Mouse (Mus musculus): ENCODE measurements around the gene Xrcc4. TPM values are rescaled to one million over a fixed set of nuclear protein-coding genes. Genes with fewer than 3 reads are reported as not detected.
"Not testable (repeated sequence)": the region's sequence is repeated elsewhere in the genome, so short reads cannot be mapped to it uniquely, and the experiment has no call there.

The Xrcc4 gene
- 15.0 and 15.6 TPM in 2 replicates for polyA plus RNA-seq (2014; fragmentation: Nextera tagmentation; extraction: Ambion mirVana)

DNA sequence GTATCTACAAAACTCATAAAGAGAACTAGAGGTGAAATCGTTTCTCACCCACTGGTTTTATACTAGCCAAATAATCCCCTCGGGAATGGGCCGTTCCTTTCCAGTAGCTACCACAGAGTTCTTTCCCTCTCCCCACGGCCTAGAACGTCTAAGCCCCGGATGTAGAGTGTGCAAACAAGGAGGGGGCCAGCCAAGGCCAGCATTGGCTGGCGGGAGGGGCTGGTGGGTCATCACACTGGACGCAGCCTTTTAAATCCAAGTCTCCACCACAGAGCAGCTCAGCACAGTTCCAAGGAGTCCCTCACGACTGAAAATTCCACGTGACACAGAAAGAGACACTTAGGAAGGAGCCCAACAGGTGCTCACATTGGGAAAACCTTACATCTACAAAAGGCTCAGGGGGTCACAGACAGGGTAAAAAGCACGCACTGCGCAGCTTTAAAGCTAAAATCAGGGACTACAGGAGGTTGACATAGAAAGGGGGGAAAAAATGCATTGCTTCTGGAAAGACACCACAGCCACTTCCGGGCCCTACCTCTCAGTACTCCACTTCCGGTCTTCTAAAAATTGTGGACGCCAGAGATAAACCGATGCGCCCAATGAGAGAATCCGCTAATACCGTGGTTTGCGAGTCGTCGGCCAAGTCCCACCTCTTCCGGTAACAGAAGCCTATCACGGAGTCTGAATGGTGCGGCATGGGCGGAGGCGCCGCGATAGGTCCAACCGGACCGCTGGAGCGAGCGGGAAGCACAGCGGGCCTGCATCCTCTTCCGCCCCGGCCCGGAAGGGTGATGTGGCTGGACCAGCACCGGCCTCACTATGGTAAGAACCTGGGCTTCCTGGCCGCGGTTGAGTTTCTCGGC lies at the start of gene Xrcc4, which contains the start of gene Tmem167:
Gene Xrcc4 (minus strand): TSS at position 647 of the 863 bp plus-strand sequence.
Gene Tmem167 (plus strand): TSS at position 162 of the 863 bp plus-strand sequence.
- Histone ChIP-seq H3K27ac (replicated peaks; ENCODE audit: low read depth, low read length) (peak within 1 kb of the TSS; percentile 88), H3K36me3 (ENCODE audit: control insufficient read depth, insufficient read depth, low read length) (no peaks in the 10 kb centered on the region), H3K27me3 (ENCODE audit: control insufficient read depth, insufficient read depth, low read length) (no peaks in the 10 kb centered on the region), H3K4me3 (replicated peaks; ENCODE audit: low read depth, low read length) (peak within 1 kb of the TSS; percentile 97), H3K4me2 (ENCODE audit: low read length) (peak within 1 kb of the TSS; percentile 70), H3K4me1 (ENCODE audit: control insufficient read depth, insufficient read depth, low read length) (peaks cover 13% of the 10 kb centered on the region; the same call in 1 of the 2 replicates), H3K9me3 (ENCODE audit: control insufficient read depth, low read length) (no peaks in the 10 kb centered on the region), H3K9ac (replicated peaks; ENCODE audit: low read length) (peak within 1 kb of the TSS; percentile 93)
- ATAC-seq (ENCODE audit: low FRiP score, low TSS enrichment) (peak; percentile 100), DNase-seq (peak; percentile 98)
- WGBS = 2% methylated on average over 41 of the region's 41 CpGs

GRCm38 (mm10) chr13:90136156-90136910 lies 46.9 kb upstream of the Xrcc4 start:
- ATAC-seq (ENCODE audit: low FRiP score, low TSS enrichment) (no peak), DNase-seq (peak; percentile 51)
- WGBS = 75% methylated on average over 3 of the region's 3 CpGs
- no peaks in the 10 kb centered on the region for H3K9me3 ChIP-seq (ENCODE audit: control insufficient read depth, low read length)
- no peaks in the 10 kb centered on the region for H3K27me3 ChIP-seq (ENCODE audit: control insufficient read depth, insufficient read depth, low read length)
- H3K27ac ChIP-seq (replicated peaks; ENCODE audit: low read depth, low read length) = 0 out of 2 replicates have a peak overlapping the region, but pooled peaks have one; percentile 0
- H3K4me2 ChIP-seq (ENCODE audit: low read length) = no peak overlapping the region
- no peak overlapping the region for H3K4me3 ChIP-seq (replicated peaks; ENCODE audit: low read depth, low read length)
- no peaks in the 10 kb centered on the region for H3K36me3 ChIP-seq (ENCODE audit: control insufficient read depth, insufficient read depth, low read length)
- H3K4me1 ChIP-seq (ENCODE audit: control insufficient read depth, insufficient read depth, low read length) = no peaks in the 10 kb centered on the region
- no peak overlapping the region for H3K9ac ChIP-seq (replicated peaks; ENCODE audit: low read length)

GRCm38 (mm10) chr13:90111681-90112080 lies 22.3 kb upstream of the Xrcc4 start:
- DNase-seq (no peak), ATAC-seq (ENCODE audit: low FRiP score, low TSS enrichment) (no peak)
- Histone ChIP-seq H3K9me3 (ENCODE audit: control insufficient read depth, low read length) (no peaks in the 10 kb centered on the region), H3K4me1 (ENCODE audit: control insufficient read depth, insufficient read depth, low read length) (no peaks in the 10 kb centered on the region), H3K27me3 (ENCODE audit: control insufficient read depth, insufficient read depth, low read length) (no peaks in the 10 kb centered on the region), H3K27ac (replicated peaks; ENCODE audit: low read depth, low read length) (no peak overlapping the region), H3K36me3 (ENCODE audit: control insufficient read depth, insufficient read depth, low read length) (no peaks in the 10 kb centered on the region), H3K4me3 (replicated peaks; ENCODE audit: low read depth, low read length) (no peak overlapping the region), H3K9ac (replicated peaks; ENCODE audit: low read length) (no peak overlapping the region), H3K4me2 (ENCODE audit: low read length) (no peak overlapping the region)
- WGBS = 88% methylated on average over 1 of the region's 1 CpGs

DNA sequence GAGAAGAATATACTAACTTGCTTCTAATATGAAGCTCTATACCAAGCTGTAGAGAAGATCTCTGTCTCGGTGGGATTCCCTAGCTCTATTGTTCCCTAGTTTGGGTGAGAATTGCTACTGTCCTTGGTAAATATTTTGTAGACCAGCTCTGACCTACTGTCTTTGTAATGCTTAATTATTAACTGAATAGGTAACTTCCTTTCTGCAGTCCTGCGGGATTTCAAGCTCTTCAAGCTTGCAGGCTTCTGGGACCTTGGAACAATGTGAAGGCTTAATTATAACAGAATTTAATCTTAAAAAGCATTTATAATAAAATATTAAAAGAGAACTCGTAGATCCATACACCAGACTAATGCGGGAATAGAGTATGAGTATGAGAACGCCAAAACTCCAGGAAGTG lies 19.3 kb upstream of the Xrcc4 start:
- DNase-seq; H3K27ac ChIP-seq (replicated peaks; ENCODE audit: low read depth, low read length); H3K4me1 ChIP-seq (ENCODE audit: control insufficient read depth, insufficient read depth, low read length); H3K27me3 ChIP-seq (ENCODE audit: control insufficient read depth, insufficient read depth, low read length); H3K9me3 ChIP-seq (ENCODE audit: control insufficient read depth, low read length); ATAC-seq (ENCODE audit: low FRiP score, low TSS enrichment); H3K4me3 ChIP-seq (replicated peaks; ENCODE audit: low read depth, low read length); H3K4me2 ChIP-seq (ENCODE audit: low read length); H3K9ac ChIP-seq (replicated peaks; ENCODE audit: low read length): not testable (repeated sequence)
- 92% methylated on average over 5 of the region's 5 CpGs for WGBS
- peaks cover 23% of the 10 kb centered on the region for H3K36me3 ChIP-seq (ENCODE audit: control insufficient read depth, insufficient read depth, low read length)

GRCm38 (mm10) chr13:90106139-90106538 lies 16.7 kb upstream of the Xrcc4 start:
- no peak overlapping the region for H3K27ac ChIP-seq (replicated peaks; ENCODE audit: low read depth, low read length)
- H3K27me3 ChIP-seq (ENCODE audit: control insufficient read depth, insufficient read depth, low read length) = no peaks in the 10 kb centered on the region
- H3K4me1 ChIP-seq (ENCODE audit: control insufficient read depth, insufficient read depth, low read length) = no peaks in the 10 kb centered on the region
- no peak overlapping the region for H3K4me2 ChIP-seq (ENCODE audit: low read length)
- 97% methylated on average over 7 of the region's 7 CpGs for WGBS
- no peak overlapping the region for H3K4me3 ChIP-seq (replicated peaks; ENCODE audit: low read depth, low read length)
- no peak overlapping the region for H3K9ac ChIP-seq (replicated peaks; ENCODE audit: low read length)
- peaks cover 42% of the 10 kb centered on the region for H3K36me3 ChIP-seq (ENCODE audit: control insufficient read depth, insufficient read depth, low read length)
- ATAC-seq (ENCODE audit: low FRiP score, low TSS enrichment) (no peak), DNase-seq (no peak)
- no peaks in the 10 kb centered on the region for H3K9me3 ChIP-seq (ENCODE audit: control insufficient read depth, low read length)

DNA sequence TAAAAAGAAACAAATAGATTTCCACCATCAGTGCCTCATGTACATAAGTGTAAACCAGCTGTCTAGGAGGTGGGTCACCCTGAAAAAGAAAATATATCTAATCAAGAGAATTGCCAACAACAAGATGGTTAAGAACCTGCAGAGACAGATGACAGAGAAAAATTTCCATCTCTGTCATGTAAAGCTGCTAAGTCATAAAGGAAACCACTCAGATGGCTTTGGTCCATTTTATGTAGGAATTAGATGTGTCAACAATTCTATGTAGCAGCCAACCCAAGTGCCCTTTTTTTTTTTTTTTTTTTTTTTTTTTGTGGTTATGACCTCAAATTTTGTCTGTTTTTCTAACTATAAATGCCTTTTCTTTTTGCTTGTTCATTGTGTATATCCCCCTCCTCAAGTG lies 12.1 kb upstream of the Xrcc4 start:
- no peak for DNase-seq

GRCm38 (mm10) chr13:90089825-90090183 lies 396 bp upstream of the Xrcc4 start:
- Histone ChIP-seq H3K4me2 (ENCODE audit: low read length) (peak overlapping the region; percentile 70), H3K9me3 (ENCODE audit: control insufficient read depth, low read length) (no peaks in the 10 kb centered on the region), H3K9ac (replicated peaks; ENCODE audit: low read length) (peak overlapping the region; percentile 93), H3K4me1 (ENCODE audit: control insufficient read depth, insufficient read depth, low read length) (peaks cover 13% of the 10 kb centered on the region; the same call in 1 of the 2 replicates), H3K4me3 (replicated peaks; ENCODE audit: low read depth, low read length) (peak overlapping the region; percentile 97), H3K27ac (replicated peaks; ENCODE audit: low read depth, low read length) (peak overlapping the region; percentile 88), H3K27me3 (ENCODE audit: control insufficient read depth, insufficient read depth, low read length) (no peaks in the 10 kb centered on the region), H3K36me3 (ENCODE audit: control insufficient read depth, insufficient read depth, low read length) (no peaks in the 10 kb centered on the region)
- DNase-seq = no peak
- under 1% methylated on average over 27 of the region's 27 CpGs for whole genome bisulfite sequencing
- peak; percentile 71; the same call in 1 of the 2 replicates for ATAC-seq (ENCODE audit: low FRiP score, low TSS enrichment)

More for the DNA sequence above, 12.1 kb upstream of the Xrcc4 start:
- ATAC-seq (ENCODE audit: low FRiP score, low TSS enrichment) = no peak
- H3K4me3 ChIP-seq (replicated peaks; ENCODE audit: low read depth, low read length) = no peak overlapping the region
- peaks cover 44% of the 10 kb centered on the region for H3K36me3 ChIP-seq (ENCODE audit: control insufficient read depth, insufficient read depth, low read length)
- no peaks in the 10 kb centered on the region for H3K27me3 ChIP-seq (ENCODE audit: control insufficient read depth, insufficient read depth, low read length)
- H3K4me1 ChIP-seq (ENCODE audit: control insufficient read depth, insufficient read depth, low read length) = no peaks in the 10 kb centered on the region
- H3K4me2 ChIP-seq (ENCODE audit: low read length) = no peak overlapping the region
- H3K27ac ChIP-seq (replicated peaks; ENCODE audit: low read depth, low read length) = no peak overlapping the region
- H3K9ac ChIP-seq (replicated peaks; ENCODE audit: low read length) = no peak overlapping the region
- H3K9me3 ChIP-seq (ENCODE audit: control insufficient read depth, low read length) = no peaks in the 10 kb centered on the region

DNA sequence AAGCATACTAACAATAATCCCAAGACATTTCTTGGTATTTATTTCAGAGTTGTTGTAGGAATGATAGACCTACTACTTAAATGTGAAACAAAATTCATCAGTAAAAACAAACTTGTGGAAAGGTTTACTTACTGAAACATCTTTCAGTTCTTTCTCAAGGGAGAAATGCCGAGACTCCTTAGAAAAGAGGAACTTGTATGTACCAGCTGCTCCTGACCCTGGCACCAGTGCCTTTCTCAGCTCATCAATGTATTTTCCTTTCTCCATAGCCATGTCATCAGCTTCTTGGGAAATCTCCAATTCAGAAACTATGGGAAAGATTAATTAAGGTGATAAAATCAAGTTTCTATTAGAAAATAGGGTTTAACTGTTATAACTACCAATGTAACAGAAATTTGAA lies 27.5 kb downstream of the Xrcc4 start:
- ATAC-seq (ENCODE audit: low FRiP score, low TSS enrichment) = no peak
- Histone ChIP-seq H3K4me3 (replicated peaks; ENCODE audit: low read depth, low read length) (no peak overlapping the region), H3K27me3 (ENCODE audit: control insufficient read depth, insufficient read depth, low read length) (no peaks in the 10 kb centered on the region), H3K4me2 (ENCODE audit: low read length) (no peak overlapping the region), H3K9me3 (ENCODE audit: control insufficient read depth, low read length) (no peaks in the 10 kb centered on the region), H3K27ac (replicated peaks; ENCODE audit: low read depth, low read length) (no peak overlapping the region), H3K4me1 (ENCODE audit: control insufficient read depth, insufficient read depth, low read length) (no peaks in the 10 kb centered on the region), H3K36me3 (ENCODE audit: control insufficient read depth, insufficient read depth, low read length) (no peaks in the 10 kb centered on the region), H3K9ac (replicated peaks; ENCODE audit: low read length) (no peak overlapping the region)
- 89% methylated on average over 1 of the region's 1 CpGs for WGBS
- DNase-seq = no peak

Measured in midbrain, embryonic 14.5 days (tissue).